ENCODE assay signal across 9 mouse cellular contexts in the genomic region with DNA sequence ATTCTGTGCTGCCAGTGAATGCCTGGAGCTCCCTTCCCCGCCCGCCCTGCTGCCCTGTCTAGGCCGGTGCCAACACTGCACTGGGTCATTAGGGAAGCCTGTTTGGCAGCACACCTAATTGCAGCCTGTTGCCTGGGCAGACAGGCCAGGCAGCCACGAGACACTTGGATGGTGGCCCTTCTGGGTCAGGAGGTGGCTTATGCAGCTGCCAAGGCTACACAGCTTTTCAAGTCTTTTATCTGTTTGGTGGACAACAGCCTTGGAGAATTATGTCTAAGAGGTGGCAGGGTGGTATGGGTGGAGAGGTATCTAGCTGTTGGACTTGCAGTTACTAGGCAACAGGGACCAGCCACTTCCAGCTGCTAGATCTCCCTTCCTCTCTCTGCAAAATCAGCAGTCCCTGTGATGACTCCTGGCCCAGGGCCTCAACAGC. TPM values are rescaled to one million over a fixed set of nuclear protein-coding genes. Genes with fewer than 3 reads are reported as not detected.
DNase-seq lines count a peak whose midpoint lies in the region; ATAC-seq lines count a peak whose summit lies in the region.
"Had no signal": no experiment of that assay in that cellular context is flagged by ENCODE, and none has a peak within 500 bp of the region (broad histone marks: within the 10 kb centered on the region; RNA-seq: fewer than 3 reads in every experiment).

No protein-coding gene starts in this region.

- ATAC-seq in heart, embryonic 16.5 days (replicated peaks; ENCODE audit: extremely low read depth, insufficient read depth, low FRiP score): peak; percentile 68
- peak; percentile 93 for ATAC-seq in neural tube, embryonic 15.5 days (ENCODE audit: low FRiP score)

- H3K27me3 ChIP-seq in heart, embryonic 16.5 days (ENCODE audit: control insufficient read depth, insufficient read depth, low read length): no peaks in the 10 kb centered on the region
- H3K27me3 ChIP-seq in neural tube, embryonic 15.5 days (replicated peaks): no peaks in the 10 kb centered on the region

- no peaks in the 10 kb centered on the region for H3K36me3 ChIP-seq in heart, embryonic 16.5 days (ENCODE audit: control insufficient read depth, insufficient read depth)
- no peaks in the 10 kb centered on the region for H3K36me3 ChIP-seq in neural tube, embryonic 15.5 days

- peak overlapping the region; percentile 49; the same call in 1 of the 2 replicates for H3K27ac ChIP-seq in heart, embryonic 16.5 days (ENCODE audit: low read length)
- 0 out of 2 replicates have a peak overlapping the region, but pooled peaks have one; percentile 45 for H3K27ac ChIP-seq in neural tube, embryonic 15.5 days (replicated peaks)
- H3K27ac ChIP-seq: kidney, postnatal 0 days had no signal

- H3K4me1 ChIP-seq in heart, embryonic 16.5 days (ENCODE audit: control insufficient read depth, insufficient read depth, low read length): peaks cover 14% of the 10 kb centered on the region
- 0 out of 2 replicates have a peak, but pooled peaks cover 3% of the 10 kb centered on the region for H3K4me1 ChIP-seq in neural tube, embryonic 15.5 days

- WGBS in heart, embryonic 16.5 days: 59% methylated on average over 4 of the region's 4 CpGs
- 56% methylated on average over 4 of the region's 4 CpGs for WGBS in neural tube, embryonic 15.5 days

- H3K4me2 ChIP-seq in heart, embryonic 16.5 days (ENCODE audit: low read depth, low read length): no peak overlapping the region
- no peak overlapping the region for H3K4me2 ChIP-seq in neural tube, embryonic 15.5 days

- H3K4me3 ChIP-seq in heart, embryonic 16.5 days (ENCODE audit: low read length): no peak overlapping the region
- no peak overlapping the region for H3K4me3 ChIP-seq in neural tube, embryonic 15.5 days (replicated peaks)

- H3K9me3 ChIP-seq in heart, embryonic 16.5 days (replicated peaks; ENCODE audit: control insufficient read depth, low read length): no peaks in the 10 kb centered on the region
- H3K9me3 ChIP-seq in neural tube, embryonic 15.5 days (replicated peaks): no peaks in the 10 kb centered on the region

- DNase-seq in retina, postnatal 1 day: peak; percentile 74
- DNase-seq in retina, embryonic 14.5 days (ENCODE audit: low spot score): no peak
- DNase-seq in cerebellum, postnatal 14 days: peak; percentile 89 to 95
- DNase-seq in left cerebral cortex, adult 11 months (ENCODE audit: low spot score): peak; percentile 56
- DNase-seq in embryo, embryonic 11 days: no peak
- no peak for DNase-seq in natural killer cell, adult 2 months (ENCODE audit: low spot score in 2 of 2)

- no peak overlapping the region for H3K9ac ChIP-seq in heart, embryonic 16.5 days (ENCODE audit: low read length)
- H3K9ac ChIP-seq in neural tube, embryonic 15.5 days (replicated peaks): no peak overlapping the region

RNA-seq across cellular contexts. Expression of a gene that starts 8.7 kb away (rescaled TPM):
- polyA plus RNA-seq in heart, embryonic 16.5 days (2015; fragmentation: Nextera tagmentation; extraction: Ambion mirVana): 20.3 and 21.1 TPM in 2 replicates
- 11.3 and 11.4 TPM in 2 replicates for polyA plus RNA-seq in neural tube, embryonic 15.5 days (2015; fragmentation: Nextera tagmentation; extraction: Ambion mirVana)

RNA-seq across cellular contexts. Expression of a gene that starts 39.2 kb away (rescaled TPM):
- polyA plus RNA-seq in heart, embryonic 16.5 days (2015; fragmentation: Nextera tagmentation; extraction: Ambion mirVana): 0.97 and 1.5 TPM in 2 replicates
- 1.4 and 2.1 TPM in 2 replicates for polyA plus RNA-seq in neural tube, embryonic 15.5 days (2015; fragmentation: Nextera tagmentation; extraction: Ambion mirVana)

Comparison
In these comparisons a context has a peak if more than half of its experiments do, and no peak if none do; other contexts are left out.
1. DNase-seq: peak in retina, postnatal 1 day (single experiment), cerebellum, postnatal 14 days (2 of 2) and left cerebral cortex, adult 11 months (single experiment); none in retina, embryonic 14.5 days (single experiment), embryo, embryonic 11 days (single experiment) and natural killer cell, adult 2 months (0 of 2).